Mouse (Mus musculus) heart, adult 2 months (tissue): Measurements from ENCODE around the gene Gm45062. TPM values are rescaled to one million over a fixed set of nuclear protein-coding genes. Genes with fewer than 3 reads are reported as not detected.

Source experiments
- DNase-seq, 2 experiments: peaks; one replicate each; pipeline ENCODE4 v3.0.0; 2021
- H3K27ac ChIP-seq: fragments of 200-600 bp; 2 replicates; pipeline ENCODE4 v1.8.1; 2022
- H3K27me3 ChIP-seq: fragments of 200-500 bp; 2 replicates; pipeline ENCODE4 v1.6.1; 2012; ENCODE audit warnings: mild to moderate bottlenecking, low read length, inconsistent platforms, mixed read lengths; ENCODE audit not compliant: control insufficient read depth, insufficient read depth
- H3K36me3 ChIP-seq: fragments of 200-500 bp; 2 replicates; pipeline ENCODE4 v1.6.1; 2012; ENCODE audit warnings: low read length, inconsistent platforms; ENCODE audit not compliant: control insufficient read depth, insufficient read depth
- H3K4me1 ChIP-seq: fragments of 200-500 bp; 2 replicates; pipeline ENCODE4 v1.6.1; 2011; ENCODE audit warnings: low read length; ENCODE audit not compliant: control insufficient read depth, insufficient read depth
- H3K4me3 ChIP-seq: fragments of 200-600 bp; 2 replicates; pipeline ENCODE4 v1.8.1; 2022
- H3K79me2 ChIP-seq: fragments of 200-500 bp; replicated peaks from 2 replicates; pipeline ENCODE4 v1.6.1; 2012; ENCODE audit warnings: mild to moderate bottlenecking, inconsistent platforms, low read length, moderate library complexity, mixed read lengths; ENCODE audit not compliant: control insufficient read depth, insufficient read depth
- H3K9ac ChIP-seq: fragments of 200-500 bp; 2 replicates; pipeline ENCODE4 v1.6.1; 2012; ENCODE audit warnings: low read depth, mild to moderate bottlenecking, control low read depth, inconsistent platforms, low read length, mixed read lengths
- CTCF ChIP-seq: fragments of 200-600 bp; IDR thresholded peaks from 2 replicates; pipeline ENCODE4 v1.8.1; 2022; ENCODE audit warnings: antibody characterized with exemption, mild to moderate bottlenecking, moderate library complexity
- EP300 ChIP-seq: fragments of 200-500 bp; IDR thresholded peaks from 2 replicates; pipeline ENCODE4 v1.6.1; 2011; ENCODE audit warnings: low read depth, low read length, control low read depth; ENCODE audit not compliant: insufficient read depth
- POLR2A ChIP-seq: fragments of 200-500 bp; IDR thresholded peaks from 2 replicates; pipeline ENCODE4 v1.6.1; 2011; ENCODE audit warnings: mild to moderate bottlenecking, low read depth, low read length, control low read depth; ENCODE audit not compliant: insufficient read depth
- WGBS: fragments of 180-500 bp; shearing (Covaris S2); methylation state at CpG from one replicate; pipeline ENCODE4 v1.1.7; 2018; 5-methylcytosine and 5-hydroxymethylcytosine counted together
- intact Hi-C: fragments of 180-260 bp; cut with DNase I; formaldehyde crosslinking; loops from one replicate; pipeline ENCODE4 v1.15.1; 2025
- polyA plus RNA-seq: library from polyadenylated mRNA; depleted of rRNA; stranded (reverse); fragments of >200 nt; gene quantifications from 2 replicates; pipeline ENCODE4 v1.2.3, GENCODE M21; 2012
- total RNA-seq, 2 experiments: library from RNA; stranded (reverse); gene quantifications; 2 replicates each; pipeline ENCODE4 v1.2.3; 2021

Gm45062 gene
- total and polyA plus RNA-seq, 3 experiments: 0.57 to 1.9 TPM; not detected in 1

GRCm38 (mm10) chr6:8495827-8496222 lies 236.6 kb downstream of the Gm45062 start:
- intact Hi-C loops: no loop called here
- 72% methylated on average over 4 of the region's 4 CpGs for WGBS
- no peaks in the 10 kb centered on the region for H3K4me1 ChIP-seq
- H3K4me3 ChIP-seq: no peak overlapping the region
- TF ChIP-seq CTCF (no peak), POLR2A (no peak), EP300 (no peak)
- no peak overlapping the region for H3K9ac ChIP-seq
- no peak for DNase-seq
- H3K36me3 ChIP-seq: no peaks in the 10 kb centered on the region
- no peaks in the 10 kb centered on the region for H3K79me2 ChIP-seq
- H3K27ac ChIP-seq: no peak overlapping the region
- H3K27me3 ChIP-seq: no peaks in the 10 kb centered on the region

GRCm38 (mm10) chr6:8497234-8497867 lies 238.1 kb downstream of the Gm45062 start:
- Histone ChIP-seq H3K27me3 (no peaks in the 10 kb centered on the region), H3K9ac (no peak overlapping the region), H3K4me3 (no peak overlapping the region), H3K4me1 (no peaks in the 10 kb centered on the region), H3K79me2 (no peaks in the 10 kb centered on the region), H3K36me3 (no peaks in the 10 kb centered on the region), H3K27ac (no peak overlapping the region)
- intact Hi-C loops: no loop called here
- no peak for TF ChIP-seq CTCF
- no peak for TF ChIP-seq EP300
- no peak for TF ChIP-seq POLR2A
- DNase-seq: no peak
- 72% methylated on average over 6 of the region's 6 CpGs for WGBS

GRCm38 (mm10) chr6:8497868-8498257 lies 238.6 kb downstream of the Gm45062 start:
- Histone ChIP-seq H3K79me2 (no peaks in the 10 kb centered on the region), H3K9ac (no peak overlapping the region), H3K36me3 (no peaks in the 10 kb centered on the region), H3K4me3 (no peak overlapping the region), H3K27me3 (no peaks in the 10 kb centered on the region), H3K4me1 (no peaks in the 10 kb centered on the region), H3K27ac (no peak overlapping the region)
- intact Hi-C loops: no loop called here
- TF ChIP-seq CTCF: no peak
- TF ChIP-seq POLR2A: no peak
- no peak for TF ChIP-seq EP300
- DNase-seq: no peak
- WGBS: 71% methylated on average over 6 of the region's 6 CpGs

- Histone ChIP-seq H3K4me1 (no peaks in the 10 kb centered on the region), H3K36me3 (no peaks in the 10 kb centered on the region), H3K4me3 (no peak overlapping the region), H3K27ac (no peak overlapping the region), H3K27me3 (no peaks in the 10 kb centered on the region), H3K9ac (no peak overlapping the region), H3K79me2 (no peaks in the 10 kb centered on the region)
- 86% methylated on average over 3 of the region's 3 CpGs for WGBS
- TF ChIP-seq CTCF (no peak), POLR2A (no peak), EP300 (no peak)
- no peak for DNase-seq
- intact Hi-C loops: no loop called here
Measured at GRCm38 (mm10) chr6:8498961-8499360, 239.7 kb downstream of the Gm45062 start.

GRCm38 (mm10) chr6:8503953-8504352 lies 244.7 kb downstream of the Gm45062 start:
- no peaks in the 10 kb centered on the region for H3K79me2 ChIP-seq
- TF ChIP-seq EP300: no peak
- TF ChIP-seq CTCF: no peak
- no peak for TF ChIP-seq POLR2A
- WGBS: 10% methylated on average over 3 of the region's 3 CpGs
- no peaks in the 10 kb centered on the region for H3K36me3 ChIP-seq
- no peak for DNase-seq
- intact Hi-C loops: loop anchor here (10.0 kb wide), 1 partner anchor 331 kb away; no protein-coding TSS in a partner anchor
- H3K27ac ChIP-seq: no peak overlapping the region
- H3K4me3 ChIP-seq: no peak overlapping the region
- H3K4me1 ChIP-seq: no peaks in the 10 kb centered on the region
- H3K9ac ChIP-seq: no peak overlapping the region
- no peaks in the 10 kb centered on the region for H3K27me3 ChIP-seq

- Histone ChIP-seq H3K27me3 (no peaks in the 10 kb centered on the region), H3K9ac (no peak overlapping the region), H3K36me3 (no peaks in the 10 kb centered on the region), H3K4me3 (no peak overlapping the region), H3K27ac (no peak overlapping the region), H3K4me1 (no peaks in the 10 kb centered on the region), H3K79me2 (no peaks in the 10 kb centered on the region)
- TF ChIP-seq POLR2A: no peak
- no peak for TF ChIP-seq CTCF
- no peak for TF ChIP-seq EP300
- DNase-seq: no peak
- intact Hi-C loops: loop anchor here (5.0 to 10.0 kb wide), 3 partner anchors 188 to 330 kb away; partner anchors contain the start of genes Gm45062, Rpa3 and Umad1
- 77% methylated on average over 6 of the region's 6 CpGs for WGBS
Measured at GRCm38 (mm10) chr6:8504521-8505228, 245.4 kb downstream of the Gm45062 start.
